ENCODE assay signal across 13 mouse cellular contexts in genomic region chr13:15113383-15113782, GRCm38 (mm10).
DNase-seq lines count a peak whose midpoint lies in the region; ATAC-seq and TF ChIP-seq lines count a peak whose summit lies in the region.
"Had no signal": no experiment of that assay in that cellular context is flagged by ENCODE, and none has a peak within 500 bp of the region (broad histone marks: within the 10 kb centered on the region; RNA-seq: fewer than 3 reads in every experiment).

No protein-coding gene starts in this region.

- no peaks in the 10 kb centered on the region for H3K9me3 ChIP-seq in embryonic facial prominence, embryonic 14.5 days (ENCODE audit: control insufficient read depth, low read length)
- no peaks in the 10 kb centered on the region for H3K9me3 ChIP-seq in embryonic facial prominence, embryonic 10.5 days
- no peaks in the 10 kb centered on the region for H3K9me3 ChIP-seq in hindbrain, postnatal 0 days (ENCODE audit: low read length)
- H3K9me3 ChIP-seq: heart, embryonic 13.5 days had no signal

- no peak for TF ChIP-seq CTCF in hindbrain, postnatal 0 days (IDR thresholded peaks at IDR 0.05; ENCODE audit: low read depth)

- peak; percentile 62; the same call in 1 of the 2 replicates for ATAC-seq in embryonic facial prominence, embryonic 14.5 days (ENCODE audit: low read depth)
- peak; percentile 88 for ATAC-seq in hindbrain, postnatal 0 days
- ATAC-seq in granulocyte monocyte progenitor cell, adult 5-6 weeks (replicated peaks; ENCODE audit: poor library complexity, severe bottlenecking): no peak
- ATAC-seq: liver, postnatal 0 days had no signal

- H3K27me3 ChIP-seq in embryonic facial prominence, embryonic 14.5 days (replicated peaks; ENCODE audit: control insufficient read depth, insufficient read depth, low read length): no peaks in the 10 kb centered on the region
- no peaks in the 10 kb centered on the region for H3K27me3 ChIP-seq in embryonic facial prominence, embryonic 10.5 days (replicated peaks; ENCODE audit: low read depth, poor library complexity, severe bottlenecking)
- no peaks in the 10 kb centered on the region for H3K27me3 ChIP-seq in hindbrain, postnatal 0 days (ENCODE audit: insufficient read depth, low read length)
- H3K27me3 ChIP-seq: heart, embryonic 13.5 days; megakaryocyte, embryonic 14.5 days had no signal

- DNase-seq in embryonic facial prominence, embryonic 14.5 days (ENCODE audit: low spot score): peak; percentile 73
- no peak for DNase-seq in embryonic facial prominence, embryonic 10.5 days (ENCODE audit: low spot score)
- DNase-seq in left cerebral cortex, postnatal 10 days (ENCODE audit: extremely low spot score in 1 of 2, low spot score in 2 of 2): peak; percentile 13 to 19
- DNase-seq in left cerebral cortex, adult 9 months (ENCODE audit: low spot score in 2 of 2): no peak
- DNase-seq in NIH3T3 (ENCODE audit: low read depth): peak; percentile 10
- DNase-seq in hindbrain, postnatal 0 days (ENCODE audit: low spot score): peak; percentile 76
- no peak for DNase-seq in kidney, postnatal 25 days
- DNase-seq: gastrocnemius, postnatal 25 days; liver, postnatal 0 days; thymus, adult 18-20 months had no signal

- no peaks in the 10 kb centered on the region for H3K4me1 ChIP-seq in embryonic facial prominence, embryonic 14.5 days (ENCODE audit: control insufficient read depth, insufficient read depth, low read length)
- no peaks in the 10 kb centered on the region for H3K4me1 ChIP-seq in embryonic facial prominence, embryonic 10.5 days
- H3K4me1 ChIP-seq in hindbrain, postnatal 0 days (ENCODE audit: insufficient read depth, low read length): no peaks in the 10 kb centered on the region
- H3K4me1 ChIP-seq: heart, embryonic 13.5 days; megakaryocyte, embryonic 14.5 days had no signal

- H3K36me3 ChIP-seq in embryonic facial prominence, embryonic 14.5 days (ENCODE audit: control insufficient read depth, insufficient read depth, low read length): no peaks in the 10 kb centered on the region
- no peaks in the 10 kb centered on the region for H3K36me3 ChIP-seq in embryonic facial prominence, embryonic 10.5 days (replicated peaks)
- H3K36me3 ChIP-seq in hindbrain, postnatal 0 days (ENCODE audit: insufficient read depth, low read length): no peaks in the 10 kb centered on the region
- H3K36me3 ChIP-seq: heart, embryonic 13.5 days had no signal

- no peak overlapping the region for H3K4me2 ChIP-seq in embryonic facial prominence, embryonic 14.5 days (ENCODE audit: low read depth, low read length)
- 0 out of 2 replicates have a peak overlapping the region, but pooled peaks have one; percentile 21 for H3K4me2 ChIP-seq in hindbrain, postnatal 0 days (ENCODE audit: low read depth, low read length)
- H3K4me2 ChIP-seq: heart, embryonic 13.5 days had no signal

- no peak overlapping the region for H3K4me3 ChIP-seq in embryonic facial prominence, embryonic 14.5 days (ENCODE audit: low read depth, low read length)
- H3K4me3 ChIP-seq in embryonic facial prominence, embryonic 10.5 days: no peak overlapping the region
- no peak overlapping the region for H3K4me3 ChIP-seq in hindbrain, postnatal 0 days (ENCODE audit: low read length)
- H3K4me3 ChIP-seq: heart, embryonic 13.5 days; megakaryocyte, embryonic 14.5 days had no signal

- H3K27ac ChIP-seq in embryonic facial prominence, embryonic 14.5 days (replicated peaks; ENCODE audit: low read depth, low read length): no peak overlapping the region
- H3K27ac ChIP-seq in embryonic facial prominence, embryonic 10.5 days (replicated peaks): no peak overlapping the region
- no peak overlapping the region for H3K27ac ChIP-seq in hindbrain, postnatal 0 days
- H3K27ac ChIP-seq: heart, embryonic 13.5 days had no signal

- intact Hi-C loops in left cerebral cortex, postnatal 10 days (cut with DNase I): no loop called here

- H3K9ac ChIP-seq in embryonic facial prominence, embryonic 14.5 days (ENCODE audit: low read depth, low read length): no peak overlapping the region
- no peak overlapping the region for H3K9ac ChIP-seq in hindbrain, postnatal 0 days (replicated peaks; ENCODE audit: low read length)
- H3K9ac ChIP-seq: heart, embryonic 13.5 days; liver, postnatal 0 days had no signal

- WGBS in embryonic facial prominence, embryonic 14.5 days: 60% methylated on average over 7 of the region's 7 CpGs
- WGBS in embryonic facial prominence, embryonic 10.5 days: 83% methylated on average over 7 of the region's 7 CpGs
- WGBS in hindbrain, postnatal 0 days: 35% methylated on average over 7 of the region's 7 CpGs

Comparison
In these comparisons a context has a peak if more than half of its experiments do, and no peak if none do; other contexts are left out.
1. DNase-seq: peak in embryonic facial prominence, embryonic 14.5 days (single experiment), left cerebral cortex, postnatal 10 days (2 of 2), NIH3T3 (single experiment) and hindbrain, postnatal 0 days (single experiment); none in embryonic facial prominence, embryonic 10.5 days (single experiment), left cerebral cortex, adult 9 months (0 of 2) and kidney, postnatal 25 days (0 of 2).